Mouse (Mus musculus): ENCODE data around the gene Hmgb1. TPM values are rescaled to one million over a fixed set of nuclear protein-coding genes. Genes with fewer than 3 reads are reported as not detected.

Gene Hmgb1
- polyA plus RNA-seq, 1 experiment from 2014 or later, result 439 TPM

DNA sequence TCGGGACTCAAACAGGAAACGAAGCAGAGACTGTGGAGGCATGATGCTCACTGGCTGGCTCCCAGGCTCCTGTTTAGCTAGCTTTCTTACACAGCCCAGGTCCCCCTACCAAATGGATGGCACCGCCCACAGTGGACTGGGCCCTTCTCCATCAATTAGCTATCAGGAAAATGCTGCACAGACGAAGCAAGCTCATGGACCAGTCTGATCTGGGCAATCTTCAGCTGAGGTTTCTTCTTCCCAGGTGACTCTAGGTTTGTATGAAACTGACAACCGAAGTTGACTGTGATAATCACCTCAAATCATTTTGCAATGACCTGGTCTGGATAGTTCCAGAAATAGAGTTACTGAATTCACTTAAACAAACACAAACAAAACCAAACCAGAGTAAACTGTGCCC is 94.8 kb downstream of the Hmgb1 start:
- ATAC-seq, result no peak
- Histone ChIP-seq H3K36me3 (replicated peaks; ENCODE audit: insufficient read depth, low read length) (no peaks in the 10 kb centered on the region), H3K4me1 (ENCODE audit: insufficient read depth) (peaks cover 3% of the 10 kb centered on the region; the same call in 1 of the 2 replicates), H3K9ac (replicated peaks) (no peak overlapping the region), H3K9me3 (ENCODE audit: low read length) (no peaks in the 10 kb centered on the region), H3K4me3 (ENCODE audit: low read depth, low read length) (no peak overlapping the region), H3K27ac (ENCODE audit: low read depth) (no peak overlapping the region), H3K27me3 (ENCODE audit: insufficient read depth, low read length) (no peaks in the 10 kb centered on the region), H3K4me2 (ENCODE audit: low read depth, low read length) (no peak overlapping the region)
- no peak for DNase-seq
- TF ChIP-seq CTCF (IDR thresholded peaks at IDR 0.05; ENCODE audit: low read depth) (no peak), EP300 (IDR thresholded peaks at IDR 0.05; ENCODE audit: low read depth) (no peak)
- 83% methylated on average over 5 of the region's 5 CpGs for WGBS (ENCODE audit: insufficient replicate concordance)

- no peaks in the 10 kb centered on the region for H3K36me3 ChIP-seq (replicated peaks; ENCODE audit: insufficient read depth, low read length)
- H3K27ac ChIP-seq (ENCODE audit: low read depth), result no peak overlapping the region
- H3K4me2 ChIP-seq (ENCODE audit: low read depth, low read length), result no peak overlapping the region
- 56% methylated on average over 6 of the region's 6 CpGs for WGBS (ENCODE audit: insufficient replicate concordance)
- H3K9ac ChIP-seq (replicated peaks), result no peak overlapping the region
- DNase-seq (peak; percentile 33), ATAC-seq (no peak)
- no peaks in the 10 kb centered on the region for H3K9me3 ChIP-seq (ENCODE audit: low read length)
- no peak for TF ChIP-seq EP300 (IDR thresholded peaks at IDR 0.05; ENCODE audit: low read depth)
- TF ChIP-seq CTCF (IDR thresholded peaks at IDR 0.05; ENCODE audit: low read depth), result no peak
- H3K27me3 ChIP-seq (ENCODE audit: insufficient read depth, low read length), result no peaks in the 10 kb centered on the region
- H3K4me1 ChIP-seq (ENCODE audit: insufficient read depth), result peaks cover 3% of the 10 kb centered on the region; the same call in 1 of the 2 replicates
- no peak overlapping the region for H3K4me3 ChIP-seq (ENCODE audit: low read depth, low read length)
Measured at GRCm38 (mm10) chr5:149088891-149089290, 95.4 kb downstream of the Hmgb1 start.

GRCm38 (mm10) chr5:149088149-149088548 is 96.1 kb downstream of the Hmgb1 start:
- ATAC-seq (no peak), DNase-seq (no peak)
- Histone ChIP-seq H3K9me3 (ENCODE audit: low read length) (no peaks in the 10 kb centered on the region), H3K27ac (ENCODE audit: low read depth) (no peak overlapping the region), H3K36me3 (replicated peaks; ENCODE audit: insufficient read depth, low read length) (no peaks in the 10 kb centered on the region), H3K27me3 (ENCODE audit: insufficient read depth, low read length) (no peaks in the 10 kb centered on the region), H3K9ac (replicated peaks) (no peak overlapping the region), H3K4me2 (ENCODE audit: low read depth, low read length) (no peak overlapping the region), H3K4me3 (ENCODE audit: low read depth, low read length) (no peak overlapping the region), H3K4me1 (ENCODE audit: insufficient read depth) (peaks cover 3% of the 10 kb centered on the region; the same call in 1 of the 2 replicates)
- TF ChIP-seq EP300 (IDR thresholded peaks at IDR 0.05; ENCODE audit: low read depth), result no peak
- peak; percentile 55 for TF ChIP-seq CTCF (IDR thresholded peaks at IDR 0.05; ENCODE audit: low read depth)
- 62% methylated on average over 3 of the region's 3 CpGs for WGBS (ENCODE audit: insufficient replicate concordance)

DNA sequence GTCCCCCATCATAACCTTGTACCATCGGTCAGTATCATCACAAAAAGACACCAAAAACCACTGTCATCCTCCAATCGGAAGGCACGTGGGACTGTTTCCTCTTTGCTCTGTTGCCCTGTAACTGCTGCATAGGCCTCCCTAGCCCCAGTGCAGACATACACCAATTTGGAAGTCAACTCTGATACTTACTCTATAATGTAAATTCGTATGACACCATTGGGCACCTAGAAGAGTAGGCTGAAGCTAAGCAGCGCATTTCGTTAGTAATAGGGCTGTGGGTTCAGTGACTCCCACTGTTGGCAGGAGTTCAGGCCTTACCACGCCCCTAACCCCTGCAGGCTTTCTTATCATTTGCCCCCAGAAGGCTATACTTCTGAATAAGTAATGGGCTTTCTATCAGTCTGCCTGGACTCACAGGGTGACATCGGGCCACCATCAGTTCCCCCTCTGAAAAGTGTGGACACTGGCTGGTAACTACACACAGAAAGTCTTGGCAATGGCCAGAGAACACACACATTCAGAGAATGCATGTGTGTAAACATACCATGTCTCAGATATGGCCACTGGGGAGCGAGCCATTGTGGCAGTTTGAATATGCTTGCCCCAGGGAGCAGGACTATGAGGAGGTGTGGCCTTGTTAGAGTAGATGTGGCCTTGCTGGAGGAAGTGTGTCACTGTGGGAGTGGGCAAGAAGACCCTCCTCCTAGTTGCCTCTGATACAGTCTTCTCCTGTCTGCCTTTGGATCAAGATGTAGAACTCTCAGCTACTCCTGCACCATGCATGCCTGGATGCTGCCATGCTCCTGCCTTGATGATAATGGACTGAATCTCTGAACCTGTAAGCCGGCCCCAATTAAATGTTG is 97.7 kb downstream of the Hmgb1 start:
- peak overlapping the region; percentile 10; the same call in 1 of the 2 replicates for H3K4me2 ChIP-seq (ENCODE audit: low read depth, low read length)
- peak; percentile 67 for DNase-seq
- no peak overlapping the region for H3K9ac ChIP-seq (replicated peaks)
- H3K27me3 ChIP-seq (ENCODE audit: insufficient read depth, low read length), result no peaks in the 10 kb centered on the region
- 0 out of 2 replicates have a peak overlapping the region, but pooled peaks have one; percentile 5 for H3K27ac ChIP-seq (ENCODE audit: low read depth)
- 53% methylated on average over 10 of the region's 10 CpGs for WGBS (ENCODE audit: insufficient replicate concordance)
- H3K36me3 ChIP-seq (replicated peaks; ENCODE audit: insufficient read depth, low read length), result no peaks in the 10 kb centered on the region
- peak; percentile 94 for ATAC-seq
- H3K9me3 ChIP-seq (ENCODE audit: low read length), result no peaks in the 10 kb centered on the region
- H3K4me3 ChIP-seq (ENCODE audit: low read depth, low read length), result no peak overlapping the region
- peaks cover 3% of the 10 kb centered on the region; the same call in 1 of the 2 replicates for H3K4me1 ChIP-seq (ENCODE audit: insufficient read depth)
- TF ChIP-seq CTCF (IDR thresholded peaks at IDR 0.05; ENCODE audit: low read depth) (no peak), EP300 (IDR thresholded peaks at IDR 0.05; ENCODE audit: low read depth) (peak; percentile 84)

- no peaks in the 10 kb centered on the region for H3K36me3 ChIP-seq (replicated peaks; ENCODE audit: insufficient read depth, low read length)
- no peak overlapping the region for H3K9ac ChIP-seq (replicated peaks)
- H3K4me1 ChIP-seq (ENCODE audit: insufficient read depth), result peaks cover 2% of the 10 kb centered on the region
- no peak for ATAC-seq
- no peak overlapping the region for H3K4me2 ChIP-seq (ENCODE audit: low read depth, low read length)
- no peaks in the 10 kb centered on the region for H3K27me3 ChIP-seq (ENCODE audit: insufficient read depth, low read length)
- H3K27ac ChIP-seq (ENCODE audit: low read depth), result no peak overlapping the region
- DNase-seq, result no peak
- TF ChIP-seq EP300 (IDR thresholded peaks at IDR 0.05; ENCODE audit: low read depth), result no peak
- H3K4me3 ChIP-seq (ENCODE audit: low read depth, low read length), result no peak overlapping the region
- 70% methylated on average over 8 of the region's 8 CpGs for WGBS (ENCODE audit: insufficient replicate concordance)
- no peaks in the 10 kb centered on the region for H3K9me3 ChIP-seq (ENCODE audit: low read length)
Measured at GRCm38 (mm10) chr5:149080466-149080865, 103.8 kb downstream of the Hmgb1 start.

- 53% methylated on average over 7 of the region's 7 CpGs for WGBS (ENCODE audit: insufficient replicate concordance)
- DNase-seq (peak; percentile 35), ATAC-seq (no peak)
- no peak for TF ChIP-seq CTCF (IDR thresholded peaks at IDR 0.05; ENCODE audit: low read depth)
- TF ChIP-seq EP300 (IDR thresholded peaks at IDR 0.05; ENCODE audit: low read depth), result no peak
- Histone ChIP-seq H3K27ac (ENCODE audit: low read depth) (no peak overlapping the region), H3K9ac (replicated peaks) (no peak overlapping the region), H3K4me2 (ENCODE audit: low read depth, low read length) (peak overlapping the region; percentile 13; the same call in 1 of the 2 replicates), H3K27me3 (ENCODE audit: insufficient read depth, low read length) (no peaks in the 10 kb centered on the region), H3K4me3 (ENCODE audit: low read depth, low read length) (no peak overlapping the region), H3K4me1 (ENCODE audit: insufficient read depth) (peaks cover 2% of the 10 kb centered on the region), H3K36me3 (replicated peaks; ENCODE audit: insufficient read depth, low read length) (no peaks in the 10 kb centered on the region), H3K9me3 (ENCODE audit: low read length) (no peaks in the 10 kb centered on the region)
Measured at GRCm38 (mm10) chr5:149079758-149080150, 104.5 kb downstream of the Hmgb1 start.

All from liver, postnatal 0 days (tissue).